Mouse (Mus musculus): ENCODE results near the gene Pdpr.
"Not testable (repeated sequence)": the region's sequence is repeated elsewhere in the genome, so short reads cannot be mapped to it uniquely, and the experiment has no call there.

Gene Pdpr

DNA sequence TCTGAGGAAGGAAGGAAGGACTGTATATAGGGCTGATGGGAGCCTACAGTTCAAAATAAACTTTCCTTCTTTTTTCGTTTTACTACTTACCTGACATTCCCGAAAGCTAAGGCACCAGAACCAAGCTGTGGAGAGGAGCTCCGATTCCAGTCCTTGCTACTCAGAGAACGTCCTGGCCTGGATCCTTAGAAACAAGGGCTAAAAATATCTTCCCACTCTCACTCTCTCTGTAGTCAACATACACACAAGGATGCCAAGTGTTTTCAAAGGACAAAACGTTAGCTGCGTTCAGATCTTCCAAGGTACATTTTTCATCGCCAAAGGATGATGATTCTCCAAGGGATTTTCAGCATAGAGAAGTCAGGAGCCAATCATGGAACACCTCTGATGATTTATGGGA is 2.7 kb upstream of the Pdpr start:
- no peak for DNase-seq

DNA sequence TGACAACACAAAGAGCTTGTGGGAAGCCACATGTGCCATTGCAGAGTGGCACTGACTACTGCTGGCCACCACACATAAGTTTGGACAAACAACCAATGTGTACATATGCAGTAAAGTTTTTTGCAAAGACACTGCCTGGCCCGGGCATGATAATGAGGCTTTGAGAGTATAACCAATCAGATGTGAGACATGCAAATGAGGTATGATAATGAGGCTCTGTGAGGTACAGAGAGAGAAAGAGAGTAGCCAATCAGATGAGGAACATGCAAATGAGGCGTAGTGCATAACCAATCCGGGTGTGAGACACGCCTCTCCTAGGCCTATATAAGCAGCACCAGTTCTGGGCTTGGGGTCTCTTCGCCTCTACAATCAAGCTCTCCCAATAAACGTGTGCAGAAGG is 2.1 kb upstream of the Pdpr start, which contains the start of gene Clec18a:
TSS of gene Clec18a (minus strand) at position 101 of the 400 bp plus-strand sequence.
- not testable (repeated sequence) for DNase-seq

DNA sequence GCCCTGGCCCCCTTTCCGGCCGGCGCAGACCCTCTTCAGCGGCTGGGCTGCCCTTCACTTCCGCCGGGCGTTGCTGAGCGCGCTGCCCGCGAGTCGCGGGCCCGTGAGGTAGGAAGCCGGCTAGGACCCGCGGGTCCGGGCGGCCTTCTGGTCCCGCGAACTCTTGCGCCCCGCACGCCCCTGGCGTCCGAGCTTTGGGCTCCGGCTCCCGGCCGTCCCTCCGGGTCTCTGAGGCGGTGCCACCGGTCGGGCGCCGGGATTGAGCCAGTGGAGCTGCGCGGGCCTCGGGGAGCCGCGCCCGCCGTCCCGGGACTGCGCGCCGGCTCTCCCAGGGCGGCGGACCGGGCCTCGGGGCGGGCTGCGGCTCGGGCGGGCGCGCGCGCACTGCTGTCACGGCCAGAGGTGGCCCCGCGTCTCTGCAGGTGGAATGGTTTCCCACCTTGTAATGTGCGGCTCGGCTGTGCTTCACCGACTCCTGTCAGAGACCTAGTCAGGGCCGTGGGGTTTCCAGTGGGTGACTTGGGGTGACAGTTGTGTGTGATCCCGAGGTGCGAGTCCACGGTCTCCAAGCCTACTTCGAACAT is 381 bp downstream of the Pdpr start:
- DNase-seq: peak; percentile 28

DNA sequence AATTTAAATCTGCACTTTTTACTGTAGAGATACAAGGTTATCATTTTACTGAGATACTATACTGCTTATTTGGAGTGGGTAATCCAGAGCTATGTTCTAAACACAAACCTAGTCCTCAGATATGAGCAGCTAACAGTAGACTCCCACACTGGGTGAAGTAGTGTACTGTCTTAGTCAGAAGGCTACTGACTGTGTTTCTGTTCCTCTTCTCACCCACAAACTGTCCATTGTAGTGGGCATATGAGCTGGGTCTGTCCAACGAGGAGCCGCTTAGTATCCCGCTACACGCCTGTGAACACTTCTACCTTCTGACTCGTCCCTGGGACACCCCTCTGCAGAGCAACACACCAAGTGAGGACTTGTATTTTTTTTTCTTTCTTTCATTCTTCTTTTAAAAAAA is 20.5 kb downstream of the Pdpr start:
- DNase-seq: no peak

DNA sequence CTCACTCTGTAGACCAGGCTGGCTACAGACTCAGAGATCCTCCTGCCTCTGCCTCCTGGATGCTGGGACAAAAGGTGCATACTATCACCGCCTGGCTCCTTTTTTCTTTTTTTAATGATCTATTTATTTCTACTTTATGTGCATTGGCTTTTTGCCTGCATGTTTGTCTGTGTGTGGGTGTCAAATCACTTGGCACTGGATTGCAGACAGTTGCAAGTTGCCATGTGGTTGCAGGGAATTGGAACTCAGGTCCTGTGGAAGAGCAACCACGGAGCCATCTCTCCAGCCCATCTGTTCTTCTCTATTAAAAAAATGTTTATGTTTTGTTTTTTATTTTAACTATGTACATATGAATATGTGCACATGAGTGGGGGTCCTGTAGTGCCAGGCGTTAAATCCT is 25.1 kb downstream of the Pdpr start:
- DNase-seq: no peak

DNA sequence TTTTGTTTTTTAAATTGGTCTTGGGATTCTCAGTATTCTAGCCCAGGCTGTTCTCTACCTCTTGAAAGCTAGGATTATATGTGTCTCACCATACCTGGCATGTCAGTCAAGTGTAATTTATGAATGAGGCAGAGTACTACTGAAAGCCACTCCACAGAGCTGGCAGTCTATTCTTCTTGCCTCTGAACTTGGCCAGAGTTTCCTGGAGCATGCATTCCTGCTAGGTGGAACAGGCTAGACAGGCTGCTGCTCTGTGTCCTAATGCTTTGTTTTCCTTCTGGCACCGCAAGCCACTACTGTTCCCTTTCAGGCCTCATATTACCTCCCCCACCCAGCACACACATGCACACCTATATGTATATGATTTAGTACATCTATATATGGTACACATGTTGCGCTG is 36.3 kb downstream of the Pdpr start:
- no peak for DNase-seq

DNA sequence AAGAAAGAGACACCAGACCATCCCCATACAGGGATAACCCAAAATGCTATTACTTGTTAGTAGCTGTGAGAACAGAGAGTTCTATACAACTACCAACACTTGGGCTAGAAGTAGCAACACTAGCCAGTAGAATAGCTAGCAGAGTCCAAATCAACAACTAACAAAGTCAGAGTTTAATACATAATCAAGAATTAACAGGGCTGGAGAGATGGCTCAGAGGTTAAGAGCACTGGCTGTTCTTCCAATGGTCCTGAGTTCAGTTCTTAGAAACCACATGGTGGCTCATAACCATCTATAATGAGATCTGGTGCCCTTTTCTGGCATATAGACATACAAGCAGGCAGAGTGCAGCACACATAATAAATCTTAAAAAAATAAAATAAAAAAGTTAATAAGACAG is 48.1 kb downstream of the Pdpr start:
- DNase-seq: no peak

DNA sequence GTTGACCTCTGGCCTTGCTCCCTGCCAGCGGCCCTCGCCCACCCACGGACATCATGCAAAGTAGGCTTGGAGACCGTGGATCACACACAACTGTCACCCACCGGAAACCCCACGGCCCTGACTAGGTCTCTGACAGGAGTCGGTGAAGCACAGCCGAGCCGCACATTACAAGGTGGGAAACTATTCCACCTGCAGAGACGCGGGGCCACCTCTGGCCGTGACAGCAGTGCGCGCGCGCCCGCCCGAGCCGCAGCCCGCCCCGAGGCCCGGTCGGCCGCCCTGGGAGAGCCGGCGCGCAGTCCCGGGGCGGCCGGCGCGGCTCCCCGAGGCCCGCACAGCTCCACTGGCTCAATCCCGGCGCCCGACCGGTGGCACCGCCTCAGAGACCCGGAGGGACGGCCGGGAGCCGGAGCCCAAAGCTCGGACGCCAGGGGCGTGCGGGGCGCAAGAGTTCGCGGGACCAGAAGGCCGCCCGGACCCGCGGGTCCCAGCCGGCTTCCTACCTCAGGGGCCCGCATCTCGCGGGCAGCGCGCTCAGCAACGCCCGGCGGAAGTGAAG is 50.5 kb downstream of the Pdpr start:
- DNase-seq: peak; percentile 40

DNA sequence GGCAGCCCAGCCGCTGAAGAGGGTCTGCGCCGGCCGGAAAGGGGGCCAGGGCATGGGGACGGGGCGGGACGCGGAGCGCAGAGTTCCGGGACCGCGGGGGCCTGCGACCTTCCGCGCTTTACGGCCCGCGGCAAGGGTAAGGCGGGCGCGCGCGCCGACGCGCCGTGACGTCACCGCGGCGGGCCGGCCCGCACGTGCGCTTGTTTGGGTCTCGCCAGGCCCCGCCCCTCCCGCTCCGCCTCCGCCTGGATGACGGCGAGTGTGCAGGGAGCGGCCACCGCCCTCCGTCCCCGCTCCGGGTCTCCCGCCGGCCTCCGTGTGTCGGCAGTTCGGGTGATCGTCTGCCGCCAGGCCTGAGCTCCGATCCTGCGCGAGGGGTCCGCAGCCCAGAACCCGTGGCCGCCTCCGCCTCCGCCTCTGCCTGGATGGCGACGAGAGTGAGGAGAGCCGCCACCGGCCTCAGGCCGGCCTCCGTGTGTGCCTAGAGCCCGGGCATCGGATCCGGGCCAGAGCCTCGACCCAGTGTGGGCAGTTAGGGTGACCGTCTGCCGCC is 51.1 kb downstream of the Pdpr start:
- DNase-seq: peak; percentile 94

DNA sequence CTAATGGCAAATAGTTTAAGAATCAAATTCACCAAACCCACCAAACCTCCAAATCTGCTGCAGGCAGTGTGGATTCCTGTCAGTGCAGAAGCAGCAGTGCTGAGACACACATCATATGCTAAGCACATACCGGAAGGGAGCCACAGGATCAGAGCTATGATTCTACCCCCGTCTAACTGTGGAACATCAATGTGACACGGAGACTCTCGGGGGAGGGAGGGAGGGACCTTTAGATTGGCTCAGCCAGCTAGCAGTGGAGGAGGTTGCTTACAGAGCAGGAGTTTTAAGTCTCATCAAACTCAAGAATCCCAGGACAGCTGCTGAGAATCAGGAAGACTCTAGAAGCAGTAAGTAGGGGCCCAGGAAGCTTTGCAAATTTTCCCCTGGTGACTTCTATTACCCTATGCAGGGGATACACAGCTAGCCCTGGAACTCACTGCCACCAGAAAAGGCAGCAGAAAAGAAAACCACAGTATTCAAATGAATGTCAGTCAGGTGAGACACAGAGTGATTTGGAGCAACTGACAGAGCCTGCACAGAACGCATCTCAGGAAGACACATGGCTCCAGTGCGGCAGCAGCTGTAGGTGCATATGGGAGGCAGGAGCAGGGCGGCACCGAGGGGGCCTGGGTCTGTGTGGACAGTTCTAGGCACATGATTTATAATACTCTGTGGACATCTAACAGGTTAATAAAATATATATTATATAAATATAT is 61.4 kb downstream of the Pdpr start:
- DNase-seq: no peak

DNA sequence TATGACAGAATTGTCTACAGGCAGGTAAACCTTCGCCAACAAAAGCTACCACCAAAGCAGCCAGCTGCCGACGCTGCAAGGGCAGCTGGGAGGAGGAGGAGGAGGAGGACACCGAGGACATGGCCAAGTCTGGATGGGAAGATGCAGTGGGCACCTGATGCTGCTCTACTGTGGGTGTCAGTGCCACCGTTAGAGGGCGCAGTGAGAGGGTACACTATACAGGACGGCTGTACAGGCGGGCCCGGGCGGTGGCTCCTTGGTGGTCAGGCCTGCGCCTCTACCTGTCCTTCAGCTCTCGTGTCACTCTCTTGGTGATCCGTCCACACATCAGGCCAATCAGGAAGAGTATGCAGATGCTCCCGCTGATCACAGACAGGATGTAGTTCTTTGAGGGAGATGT is 63.2 kb downstream of the Pdpr start:
- peak; percentile 41 for DNase-seq

DNA sequence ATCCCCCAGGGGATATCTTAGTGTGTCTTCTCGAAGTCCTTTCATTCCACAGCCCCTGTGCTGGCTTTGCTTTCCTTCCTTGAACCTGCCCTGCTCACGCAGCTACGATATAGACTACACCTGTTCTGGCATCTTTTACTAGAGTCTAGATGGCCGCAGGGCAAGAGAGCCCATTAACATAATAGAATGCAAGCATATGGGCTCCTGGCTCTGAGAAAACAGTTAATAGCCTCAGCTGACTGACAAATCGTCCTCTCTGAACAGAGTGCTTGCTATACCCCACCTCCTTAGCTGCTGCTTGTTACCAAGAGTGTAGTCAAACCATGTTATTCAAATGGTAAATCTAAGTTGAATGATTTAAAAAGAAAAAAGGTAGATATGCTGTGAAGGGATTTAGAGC is 77.2 kb downstream of the Pdpr start:
- DNase-seq: no peak

DNA sequence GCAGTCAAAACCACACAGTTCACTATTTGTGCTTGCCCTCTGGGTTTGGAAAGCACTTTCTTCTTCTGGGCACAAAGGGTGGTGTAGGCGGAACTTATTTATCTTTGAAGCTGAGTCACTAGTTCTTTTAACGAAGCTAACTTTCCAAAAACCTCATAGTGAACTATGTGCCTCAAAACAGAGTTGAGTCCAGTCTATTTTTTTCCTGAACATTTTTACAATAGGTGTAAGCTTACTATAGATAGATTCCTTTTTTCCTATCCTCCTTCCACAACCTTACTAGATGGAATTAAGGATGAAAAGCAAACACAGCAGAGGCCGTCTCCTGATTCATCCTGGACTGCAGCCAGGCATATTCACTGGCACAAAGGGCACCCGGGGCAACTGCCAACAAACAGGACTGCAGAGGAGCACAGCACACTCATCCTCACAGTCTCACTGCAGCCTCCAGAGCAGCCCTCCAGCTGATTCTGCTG is 91.1 kb downstream of the Pdpr start:
- peak; percentile 75 for DNase-seq
